Mouse (Mus musculus): Measurements from ENCODE around the gene Adgrf1.

The Adgrf1 gene

GRCm38 (mm10) chr17:43270161-43270560 is at the start of gene Adgrf1:
Gene Adgrf1 (plus strand): TSS chr17:43270329.
- no peak for DNase-seq (ENCODE audit: low read depth, low spot score)

- DNase-seq (ENCODE audit: low read depth, low spot score) = no peak
Observed at GRCm38 (mm10) chr17:43226101-43226500, 44.0 kb upstream of the Adgrf1 start.

GRCm38 (mm10) chr17:43229621-43230513 is 40.3 kb upstream of the Adgrf1 start:
- DNase-seq (ENCODE audit: low read depth, low spot score) = peak; percentile 34

- no peak for DNase-seq (ENCODE audit: low read depth, low spot score)
Observed at GRCm38 (mm10) chr17:43230821-43231220, 39.3 kb upstream of the Adgrf1 start.

- peak; percentile 46 for DNase-seq (ENCODE audit: low read depth, low spot score)
Observed at GRCm38 (mm10) chr17:43232769-43233168, 37.4 kb upstream of the Adgrf1 start.

- DNase-seq (ENCODE audit: low read depth, low spot score) = no peak
Observed at GRCm38 (mm10) chr17:43236656-43237250, 33.4 kb upstream of the Adgrf1 start.

GRCm38 (mm10) chr17:43239035-43239434 is 31.1 kb upstream of the Adgrf1 start:
- no peak for DNase-seq (ENCODE audit: low read depth, low spot score)

- no peak for DNase-seq (ENCODE audit: low read depth, low spot score)
Observed at GRCm38 (mm10) chr17:43241134-43241533, 29.0 kb upstream of the Adgrf1 start.

- DNase-seq (ENCODE audit: low read depth, low spot score) = no peak
Observed at GRCm38 (mm10) chr17:43242609-43243008, 27.5 kb upstream of the Adgrf1 start.

- DNase-seq (ENCODE audit: low read depth, low spot score) = no peak
Observed at GRCm38 (mm10) chr17:43245364-43245763, 24.8 kb upstream of the Adgrf1 start.

GRCm38 (mm10) chr17:43247245-43247644 is 22.9 kb upstream of the Adgrf1 start:
- no peak for DNase-seq (ENCODE audit: low read depth, low spot score)

- no peak for DNase-seq (ENCODE audit: low read depth, low spot score)
Observed at GRCm38 (mm10) chr17:43249645-43250044, 20.5 kb upstream of the Adgrf1 start.

GRCm38 (mm10) chr17:43251249-43252125 is 18.6 kb upstream of the Adgrf1 start:
- no peak for DNase-seq (ENCODE audit: low read depth, low spot score)

GRCm38 (mm10) chr17:43252846-43253245 is 17.3 kb upstream of the Adgrf1 start:
- no peak for DNase-seq (ENCODE audit: low read depth, low spot score)

- DNase-seq (ENCODE audit: low read depth, low spot score) = no peak
Observed at GRCm38 (mm10) chr17:43254261-43254660, 15.9 kb upstream of the Adgrf1 start.

- no peak for DNase-seq (ENCODE audit: low read depth, low spot score)
Observed at GRCm38 (mm10) chr17:43256536-43257135, 13.5 kb upstream of the Adgrf1 start.

- no peak for DNase-seq (ENCODE audit: low read depth, low spot score)
Observed at GRCm38 (mm10) chr17:43257699-43258098, 12.4 kb upstream of the Adgrf1 start.

- DNase-seq (ENCODE audit: low read depth, low spot score) = no peak
Observed at GRCm38 (mm10) chr17:43261937-43262336, 8.2 kb upstream of the Adgrf1 start.

- no peak for DNase-seq (ENCODE audit: low read depth, low spot score)
Observed at GRCm38 (mm10) chr17:43264739-43265138, 5.4 kb upstream of the Adgrf1 start.

GRCm38 (mm10) chr17:43265178-43265837 is 4.8 kb upstream of the Adgrf1 start:
- DNase-seq (ENCODE audit: low read depth, low spot score) = peak; percentile 70

GRCm38 (mm10) chr17:43265944-43266343 is 4.2 kb upstream of the Adgrf1 start:
- no peak for DNase-seq (ENCODE audit: low read depth, low spot score)

All from CD4-positive helper T cell, adult 2 months (primary cell).